Mouse (Mus musculus): ENCODE measurements at regions not wholly inside any gene's neighbourhood (a gene's known extent, or its start where the extent isn't known, plus 50 kb on each side); places are given as distances from the start of the nearest gene placed in this dataset.

DNA sequence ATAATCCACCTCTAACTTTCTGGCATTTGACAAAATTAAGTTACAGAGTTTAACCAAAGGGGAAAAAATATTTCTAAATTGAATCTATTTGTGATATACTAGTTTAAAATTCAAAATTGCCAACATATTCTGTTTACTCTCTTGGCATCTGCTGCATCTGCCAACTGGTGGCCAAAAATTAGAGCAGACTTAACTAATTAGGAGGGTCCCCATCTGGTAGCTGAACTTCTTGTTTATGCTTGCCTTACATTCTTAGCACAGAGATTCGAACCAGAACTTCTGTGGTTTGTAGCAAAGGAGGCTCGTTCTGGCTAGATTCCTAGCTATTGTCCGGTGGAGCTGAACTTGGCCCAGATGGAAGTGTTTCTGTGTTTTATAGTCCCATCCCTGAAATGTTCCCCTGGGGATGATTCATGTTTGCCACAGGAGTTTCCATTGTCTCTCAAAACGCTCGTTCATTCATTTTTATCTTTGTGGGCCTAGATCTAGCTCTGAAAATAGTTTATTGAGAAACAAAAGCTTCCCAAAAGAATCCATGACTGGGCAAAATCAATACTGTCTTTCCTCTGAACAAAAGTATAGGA lies 3461.5 kb upstream of the Gm7489 start:
- no peak for DNase-seq

DNA sequence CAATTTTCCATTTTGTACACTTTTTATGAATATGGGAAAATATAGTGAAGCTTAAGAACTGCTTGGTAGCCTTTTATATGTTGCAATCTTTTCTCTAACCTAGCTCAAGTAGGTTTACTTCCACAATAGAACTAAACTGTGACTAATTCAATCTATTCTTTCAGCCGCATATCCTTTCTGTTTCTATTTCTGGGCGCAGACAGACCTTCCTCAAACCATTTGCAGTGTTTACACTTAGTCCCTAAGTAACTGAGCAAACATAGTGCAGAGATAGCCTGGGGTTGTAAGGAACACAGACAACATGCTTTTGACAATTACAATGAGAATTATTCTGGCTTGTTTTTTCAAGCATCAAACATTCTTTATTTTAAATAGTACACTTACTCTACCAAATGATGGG lies 3435.1 kb upstream of the Gm7489 start:
- DNase-seq = no peak

DNA sequence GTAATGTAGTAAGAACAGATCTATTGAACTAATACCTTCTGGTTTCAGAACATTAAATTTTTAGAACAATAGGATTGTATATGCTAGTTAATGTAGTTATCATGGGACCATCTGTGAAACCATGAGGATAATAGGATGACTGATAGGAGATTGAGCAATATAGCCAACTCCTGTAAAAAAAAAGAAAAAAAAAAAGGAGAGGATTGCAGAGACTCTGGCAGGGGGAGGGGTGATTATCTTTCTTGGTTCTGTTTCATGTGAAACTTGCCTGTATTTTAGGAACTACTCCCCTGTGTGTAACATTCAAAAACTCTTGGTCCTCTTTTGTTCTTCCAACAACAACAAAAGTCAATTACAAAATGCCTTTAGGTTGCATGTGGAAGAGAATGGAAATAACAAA lies 3412.1 kb upstream of the Gm7489 start:
- no peak for DNase-seq

DNA sequence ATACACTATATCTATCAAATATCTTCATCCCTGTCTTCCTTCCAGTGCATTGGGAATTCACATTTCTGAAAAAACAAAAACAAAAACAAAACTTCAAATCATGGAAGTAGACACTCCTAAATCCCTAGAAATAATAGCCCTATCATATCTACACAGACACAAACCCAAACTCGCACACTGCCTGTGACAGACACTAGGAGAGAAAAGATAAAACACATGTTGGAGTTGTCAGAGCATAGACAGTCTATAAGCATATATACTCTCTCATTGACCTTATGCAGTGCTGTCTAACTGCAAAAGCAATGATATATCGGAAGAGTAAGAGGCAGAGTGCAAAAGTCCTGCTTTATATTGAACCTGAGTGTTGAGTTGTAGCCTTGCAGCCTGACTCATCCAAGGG lies 3386.0 kb upstream of the Gm7489 start:
- no peak for DNase-seq

DNA sequence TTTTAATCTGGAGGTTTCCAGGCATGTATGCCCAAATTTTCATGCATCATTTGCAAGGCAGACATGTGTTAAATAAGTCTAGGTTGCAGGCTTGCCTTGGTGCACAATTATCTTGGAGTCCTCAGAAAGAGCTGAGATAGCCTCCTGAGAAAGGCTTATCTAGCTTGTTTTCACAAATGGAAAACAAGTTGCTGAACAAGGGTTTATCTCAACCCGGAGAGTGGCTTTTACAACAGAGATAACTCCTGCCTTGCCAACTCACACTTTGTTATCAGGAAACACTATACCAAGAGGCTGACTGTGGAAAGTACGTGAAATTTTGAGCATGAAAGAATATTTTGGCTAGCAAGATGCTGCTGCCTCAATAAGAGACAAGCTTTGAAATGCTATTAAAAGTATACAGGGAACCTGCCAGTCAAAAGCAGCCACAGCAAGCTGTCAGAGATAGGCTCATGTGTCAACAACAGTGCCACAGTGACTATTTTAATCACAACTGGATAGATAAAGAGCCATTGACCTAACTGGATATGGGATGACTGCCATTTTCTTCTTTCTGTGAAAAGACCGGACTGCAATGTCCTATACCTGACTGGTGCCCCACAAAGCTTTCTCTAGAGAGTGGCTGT lies 3376.6 kb upstream of the Gm7489 start:
- DNase-seq = no peak

DNA sequence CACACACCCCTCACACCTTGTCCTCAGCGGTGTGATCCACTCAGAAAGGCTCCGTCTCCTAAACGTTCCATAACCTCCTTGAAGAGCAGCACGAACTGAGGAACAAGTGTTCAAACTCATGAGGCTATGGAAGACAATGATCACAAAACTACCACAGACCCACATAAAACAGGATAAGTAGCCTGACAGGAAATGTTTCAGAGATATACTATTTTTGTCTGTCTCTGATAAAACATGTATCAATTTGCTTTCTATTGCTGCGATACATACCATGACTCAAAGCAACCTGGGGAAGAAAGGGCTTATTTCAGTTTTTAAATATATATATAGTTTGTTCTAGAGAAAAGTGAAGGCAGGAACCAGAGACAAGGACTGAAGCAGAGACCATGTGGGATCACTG lies 3371.7 kb upstream of the Gm7489 start:
- DNase-seq = no peak

DNA sequence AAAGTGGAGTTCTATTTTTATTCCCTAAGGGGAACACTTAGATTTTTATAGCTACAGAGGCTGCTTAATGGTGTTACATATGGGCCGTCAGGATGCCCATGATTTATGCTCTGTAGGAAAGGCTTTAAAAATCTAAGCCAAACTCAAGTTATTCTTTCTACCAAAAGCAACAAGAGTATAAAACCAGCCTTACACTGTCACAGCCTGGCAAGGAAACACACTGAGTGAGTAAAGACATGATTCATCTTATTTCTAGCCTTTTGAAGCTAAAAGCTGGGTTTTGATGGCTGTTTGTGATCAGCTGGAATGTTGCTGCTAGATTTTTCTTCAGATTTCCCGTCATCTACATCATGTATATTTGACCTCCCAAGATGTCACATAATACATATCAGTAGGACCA lies 3359.9 kb upstream of the Gm7489 start:
- DNase-seq = no peak

DNA sequence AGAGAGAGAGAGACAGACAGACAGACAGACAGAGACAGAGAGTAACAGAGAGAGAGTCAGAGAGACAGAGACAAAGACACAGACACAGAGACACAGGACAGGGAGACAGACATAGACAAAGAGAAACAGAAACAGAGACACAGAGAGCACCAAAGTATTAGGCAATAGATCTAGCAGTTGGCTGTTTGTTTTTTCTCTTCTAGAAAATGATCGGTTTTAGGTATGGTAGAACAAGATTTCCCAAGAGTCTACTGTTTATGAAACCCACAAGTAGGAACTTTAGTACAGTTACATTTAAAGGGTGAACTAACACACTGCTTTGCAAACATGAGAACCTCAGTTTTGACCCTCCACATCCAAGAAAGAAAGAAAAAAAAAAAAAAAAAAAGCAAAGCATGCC lies 3350.2 kb upstream of the Gm7489 start:
- DNase-seq = no peak

DNA sequence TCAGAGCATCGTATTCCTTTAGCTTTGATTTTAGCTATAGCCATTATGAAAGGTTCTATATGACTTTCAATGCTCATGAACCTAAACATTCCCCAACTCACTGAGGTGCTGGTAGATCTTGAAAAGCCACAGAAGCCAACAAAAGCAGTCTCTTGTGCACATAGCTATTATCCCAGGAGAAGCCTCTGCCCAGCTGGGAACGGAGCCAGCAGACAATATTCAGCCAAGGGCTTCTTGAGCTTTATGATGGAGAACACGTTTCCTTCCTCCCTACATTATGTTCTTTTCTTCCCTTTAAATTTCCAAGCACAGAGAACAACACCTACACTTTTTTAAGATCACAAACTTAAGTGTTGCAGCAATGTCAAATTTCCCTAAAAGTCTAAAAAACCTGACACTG lies 3321.1 kb upstream of the Gm7489 start:
- DNase-seq = no peak

DNA sequence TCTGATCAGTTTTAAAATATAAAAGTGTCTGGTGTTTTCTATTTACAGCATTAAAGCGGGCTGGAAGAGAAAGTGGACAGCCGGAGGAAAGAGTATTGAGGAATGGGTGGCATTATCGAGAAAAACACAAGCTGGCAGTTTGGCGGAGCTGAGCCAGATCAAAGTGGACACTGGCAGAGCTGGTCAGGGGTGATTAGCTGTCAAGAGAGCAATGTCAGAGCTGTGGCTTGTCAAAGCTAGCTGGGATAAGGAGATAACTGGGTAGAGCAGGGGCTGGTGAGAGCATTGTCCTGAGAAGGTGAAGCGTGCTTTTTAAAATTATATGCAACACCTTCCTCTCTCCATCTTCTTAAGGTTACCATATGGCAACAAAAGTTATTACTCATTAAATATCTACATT lies 3303.9 kb upstream of the Gm7489 start:
- DNase-seq = no peak

DNA sequence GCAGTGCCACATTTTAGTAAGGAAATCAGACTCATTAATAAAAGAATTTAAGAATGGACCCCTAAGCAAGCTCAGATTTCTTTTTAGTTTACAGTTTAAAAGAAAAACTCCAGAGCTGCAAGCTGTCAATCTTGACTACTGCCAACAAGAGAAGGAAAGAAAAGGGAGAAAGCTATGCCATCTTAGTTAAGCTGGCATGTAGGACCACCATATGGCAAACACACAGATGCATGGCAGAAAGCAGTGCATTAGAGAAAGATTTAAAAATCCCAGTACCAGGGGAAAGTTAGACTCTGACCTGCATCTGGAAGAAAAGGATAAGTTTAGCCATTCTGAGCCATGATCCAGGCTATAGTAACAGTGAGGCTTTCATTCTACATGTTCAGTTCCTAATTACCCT lies 3300.8 kb upstream of the Gm7489 start:
- DNase-seq = no peak

DNA sequence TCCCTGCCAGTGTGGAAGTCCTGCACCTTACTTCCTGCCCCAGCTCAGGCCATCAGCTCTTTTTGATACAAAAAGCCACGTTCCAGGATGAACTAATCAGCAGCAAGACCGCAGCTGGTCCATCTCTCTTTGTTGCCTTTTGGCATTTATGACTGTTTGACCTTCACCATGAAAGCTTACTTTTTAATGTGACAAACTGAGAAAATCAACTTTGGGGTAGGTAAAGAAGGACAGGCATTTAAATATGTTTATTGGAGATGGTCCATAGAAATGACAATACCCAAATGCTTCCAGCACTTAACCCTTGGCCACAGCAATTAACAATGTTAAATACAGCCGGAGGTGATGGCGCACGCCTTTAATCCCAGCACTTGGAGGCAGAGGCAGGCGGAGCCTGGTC lies 3299.2 kb upstream of the Gm7489 start:
- no peak for DNase-seq

All from kidney, postnatal 25 days (tissue).